Comparison of ENCODE assay signal across 8 mouse cellular contexts in genomic region chr10:39369502-39369931, GRCm38 (mm10). TPM values are rescaled to one million over a fixed set of nuclear protein-coding genes. Genes with fewer than 3 reads are reported as not detected.
DNase-seq lines count a peak whose midpoint lies in the region; ATAC-seq and TF ChIP-seq lines count a peak whose summit lies in the region.

No protein-coding gene starts in this region.

- TF ChIP-seq CTCF in brain, embryonic 14.5 days (IDR thresholded peaks at IDR 0.05; ENCODE audit: borderline replicate concordance, extremely low read depth, insufficient read depth, insufficient read length) = no peak
- TF ChIP-seq CTCF in liver, adult 2 months (IDR thresholded peaks at IDR 0.05; ENCODE audit: low read depth, low read length) = no peak

- peaks cover 45% of the 10 kb centered on the region for H3K4me1 ChIP-seq in erythroblast, embryonic 14.5 days (ENCODE audit: control insufficient read depth)
- peaks cover 25% of the 10 kb centered on the region for H3K4me1 ChIP-seq in heart, embryonic 11.5 days (ENCODE audit: control insufficient read depth, insufficient read depth, low read length)
- H3K4me1 ChIP-seq in kidney, embryonic 16.5 days (ENCODE audit: insufficient read depth, low read length) = peaks cover 14% of the 10 kb centered on the region
- no peaks in the 10 kb centered on the region; the same call in 1 of the 2 replicates for H3K4me1 ChIP-seq in liver, adult 2 months (ENCODE audit: control insufficient read depth, insufficient read depth, low read length)

- H3K36me3 ChIP-seq in erythroblast, embryonic 14.5 days (ENCODE audit: control insufficient read depth) = no peaks in the 10 kb centered on the region
- no peaks in the 10 kb centered on the region for H3K36me3 ChIP-seq in heart, embryonic 11.5 days (ENCODE audit: control insufficient read depth, insufficient read depth, low read length)
- no peaks in the 10 kb centered on the region for H3K36me3 ChIP-seq in kidney, embryonic 16.5 days (ENCODE audit: insufficient read depth, low read length)
- no peaks in the 10 kb centered on the region for H3K36me3 ChIP-seq in liver, adult 2 months (ENCODE audit: control insufficient read depth, insufficient read depth, low read length)
- peaks cover 8% of the 10 kb centered on the region for H3K36me3 ChIP-seq in myocyte (ENCODE audit: control insufficient read depth, insufficient read depth)
- no peaks in the 10 kb centered on the region for H3K36me3 ChIP-seq in splenic B cell, adult 2 months (ENCODE audit: control insufficient read depth, insufficient read depth, low read length, poor library complexity, severe bottlenecking)

- WGBS in heart, embryonic 11.5 days (ENCODE audit: insufficient replicate concordance) = 0% methylated on average over 44 of the region's 44 CpGs
- WGBS in kidney, embryonic 16.5 days = 0% methylated on average over 32 of the region's 44 CpGs
- WGBS in liver, adult 2 months = 1% methylated on average over 44 of the region's 44 CpGs

- peak overlapping the region; percentile 93 for H3K9ac ChIP-seq in heart, embryonic 11.5 days (ENCODE audit: low read depth, low read length)
- peak overlapping the region; percentile 90 for H3K9ac ChIP-seq in kidney, embryonic 16.5 days (replicated peaks; ENCODE audit: low read length)
- H3K9ac ChIP-seq in liver, adult 2 months (ENCODE audit: low read depth, low read length) = peak overlapping the region; percentile 73

- H3K4me3 ChIP-seq in erythroblast, embryonic 14.5 days (replicated peaks) = peak overlapping the region; percentile 85
- peak overlapping the region; percentile 95 for H3K4me3 ChIP-seq in heart, embryonic 11.5 days (ENCODE audit: low read depth, low read length)
- peak overlapping the region; percentile 92 for H3K4me3 ChIP-seq in kidney, embryonic 16.5 days (ENCODE audit: low read length)
- H3K4me3 ChIP-seq in liver, adult 2 months (ENCODE audit: insufficient read depth, low read depth, low read length) = peak overlapping the region; percentile 69
- H3K4me3 ChIP-seq in myocyte = peak overlapping the region; percentile 73

- H3K27ac ChIP-seq in heart, embryonic 11.5 days (ENCODE audit: low read depth, low read length) = peak overlapping the region; percentile 87
- H3K27ac ChIP-seq in kidney, embryonic 16.5 days (ENCODE audit: low read length) = peak overlapping the region; percentile 90
- peak overlapping the region; percentile 68 for H3K27ac ChIP-seq in liver, adult 2 months (replicated peaks; ENCODE audit: insufficient read depth, low read depth, low read length)

- peak; percentile 96 for TF ChIP-seq POLR2A in brain, embryonic 14.5 days (IDR thresholded peaks at IDR 0.05; ENCODE audit: borderline replicate concordance, extremely low read depth, insufficient read depth, insufficient read length, poor library complexity, severe bottlenecking)
- peak; percentile 16; the same call in 1 of the 2 replicates for TF ChIP-seq POLR2A in liver, adult 2 months (IDR thresholded peaks at IDR 0.05; ENCODE audit: extremely low read depth, insufficient read depth, low read length)
- peak; percentile 82 for TF ChIP-seq POLR2A in myocyte (IDR thresholded peaks at IDR 0.05; ENCODE audit: insufficient read length, low read depth)

- peak overlapping the region; percentile 89 for H3K4me2 ChIP-seq in heart, embryonic 11.5 days
- peak overlapping the region; percentile 75 for H3K4me2 ChIP-seq in kidney, embryonic 16.5 days (replicated peaks; ENCODE audit: low read depth, low read length)
- peak overlapping the region; percentile 100 for H3K4me2 ChIP-seq in myocyte (ENCODE audit: low read depth)

- H3K9me3 ChIP-seq in erythroblast, embryonic 14.5 days (ENCODE audit: control insufficient read depth, low read length) = no peaks in the 10 kb centered on the region
- H3K9me3 ChIP-seq in heart, embryonic 11.5 days (replicated peaks; ENCODE audit: control insufficient read depth, low read length) = no peaks in the 10 kb centered on the region
- H3K9me3 ChIP-seq in kidney, embryonic 16.5 days (ENCODE audit: low read length) = no peaks in the 10 kb centered on the region

- H3K27me3 ChIP-seq in erythroblast, embryonic 14.5 days (ENCODE audit: control insufficient read depth) = peaks cover 20% of the 10 kb centered on the region
- no peaks in the 10 kb centered on the region for H3K27me3 ChIP-seq in heart, embryonic 11.5 days (ENCODE audit: control insufficient read depth, insufficient read depth, low read length)
- peaks cover 10% of the 10 kb centered on the region; the same call in 1 of the 2 replicates for H3K27me3 ChIP-seq in kidney, embryonic 16.5 days (ENCODE audit: insufficient read depth, low read length)
- H3K27me3 ChIP-seq in liver, adult 2 months (ENCODE audit: control insufficient read depth, insufficient read depth, low read length) = peaks cover 6% of the 10 kb centered on the region
- H3K27me3 ChIP-seq in myocyte (ENCODE audit: control insufficient read depth, insufficient read depth, insufficient read length) = no peaks in the 10 kb centered on the region
- no peaks in the 10 kb centered on the region for H3K27me3 ChIP-seq in splenic B cell, adult 2 months (ENCODE audit: control insufficient read depth, insufficient read depth, low read length, poor library complexity, severe bottlenecking)

- H3ac ChIP-seq in myocyte (ENCODE audit: control insufficient read depth, insufficient read length) = peak overlapping the region; percentile 97

- H3K79me2 ChIP-seq in liver, adult 2 months (ENCODE audit: control insufficient read depth, insufficient read depth, low read length) = no peaks in the 10 kb centered on the region
- H3K79me2 ChIP-seq in myocyte (ENCODE audit: control insufficient read depth, insufficient read depth) = peaks cover 40% of the 10 kb centered on the region

- DNase-seq in A20 (ENCODE audit: low read depth, low spot score) = peak; percentile 98
- DNase-seq in brain, embryonic 14.5 days (ENCODE audit: low read depth) = peak; percentile 99
- DNase-seq in liver, adult 2 months (ENCODE audit: extremely low read depth, low read depth, low spot score) = peak; percentile 31
- DNase-seq in splenic B cell, adult 2 months (ENCODE audit: low read depth, low spot score) = peak; percentile 96

- peak; percentile 100 for ATAC-seq in heart, embryonic 11.5 days (replicated peaks; ENCODE audit: insufficient number of reproducible peaks, low FRiP score, low TSS enrichment)
- peak; percentile 99 for ATAC-seq in kidney, embryonic 16.5 days (ENCODE audit: low FRiP score, low TSS enrichment)

TF ChIP-seq in myocyte, 11 proteins besides CTCF, POLR2A, EP300 and RAD21:
- TF ChIP-seq TCF3 (IDR thresholded peaks at IDR 0.05; ENCODE audit: insufficient read length, low read depth) = no peak
- no peak for TF ChIP-seq MAX (IDR thresholded peaks at IDR 0.05; ENCODE audit: low read depth)
- peak in 2 of 3 experiments; percentile 29 to 53 for TF ChIP-seq MYOD1 (IDR thresholded peaks at IDR 0.05; ENCODE audit: control insufficient read depth in 1 of 3, insufficient read length in 2 of 3, low read depth in 2 of 3)
- TF ChIP-seq CEBPB (IDR thresholded peaks at IDR 0.05; ENCODE audit: insufficient read depth, poor library complexity, severe bottlenecking) = no peak
- TF ChIP-seq SRF (IDR thresholded peaks at IDR 0.05; ENCODE audit: control insufficient read depth, insufficient read length, low read depth) = peak; percentile 24
- TF ChIP-seq USF1 (IDR thresholded peaks at IDR 0.05; ENCODE audit: low read depth) = no peak
- TF ChIP-seq REST (IDR thresholded peaks at IDR 0.05; ENCODE audit: insufficient read depth, insufficient read length) = no peak
- TF ChIP-seq TCF12 (IDR thresholded peaks at IDR 0.05; ENCODE audit: insufficient read depth, poor library complexity, severe bottlenecking) = no peak
- peak in 2 of 3 experiments; percentile 39 to 42 for TF ChIP-seq MYOG (IDR thresholded peaks at IDR 0.05; ENCODE audit: control insufficient read depth in 1 of 3, insufficient read depth in 1 of 3, insufficient read length in 2 of 3, low read depth in 2 of 3)
- peak; percentile 83 for TF ChIP-seq POLR2AphosphoS2 (IDR thresholded peaks at IDR 0.05; ENCODE audit: insufficient read length, low read depth)
- TF ChIP-seq E2F4 (IDR thresholded peaks at IDR 0.05; ENCODE audit: insufficient read depth) = peak; percentile 21
TF ChIP-seq in myocyte: peak in this region for 5.

RNA-seq across cellular contexts. Expression of gene Fyn, which starts 0.9 kb away (rescaled TPM):
- 106 and 134 TPM in 2 replicates for polyA plus RNA-seq in brain, embryonic 14.5 days (2012; rRNA removed)
- polyA plus RNA-seq in erythroblast, embryonic 14.5 days (2012) = 1.1 and 1.6 TPM in 2 replicates
- 17.2 and 17.9 TPM in 2 replicates for polyA plus RNA-seq in heart, embryonic 11.5 days (2014; fragmentation: Nextera tagmentation; extraction: Ambion mirVana)
- 22.4 and 26.1 TPM in 2 replicates for polyA plus RNA-seq in kidney, embryonic 16.5 days (2015; fragmentation: Nextera tagmentation; extraction: Ambion mirVana)
- 5.6 and 7.2 TPM in 2 replicates for total RNA-seq in liver, adult 2 months (2014; rRNA removed)
- polyA plus RNA-seq in liver, adult 2 months (2012; rRNA removed) = 2.7 and 4.4 TPM in 2 replicates
- 148 TPM for polyA plus RNA-seq in myocyte (2012; fragmentation: generic; extraction: Trizol)

Comparison
In these comparisons a context has a peak if more than half of its experiments do, and no peak if none do; other contexts are left out.
1. Peak in every context shown above with its lines: DNase-seq, ATAC-seq, H3K4me3 ChIP-seq and H3K27ac ChIP-seq.
2. DNase-seq: peak in every context shown above with its lines; median percentile 99 in brain, embryonic 14.5 days; 98 in A20; 96 in splenic B cell, adult 2 months; 31 in liver, adult 2 months.
3. POLR2A ChIP-seq: peak in every context shown above with its lines; median percentile 96 in brain, embryonic 14.5 days; 82 in myocyte; 16 in liver, adult 2 months.